Comparison of ENCODE assay signal across 9 mouse cellular contexts in the genomic region with DNA sequence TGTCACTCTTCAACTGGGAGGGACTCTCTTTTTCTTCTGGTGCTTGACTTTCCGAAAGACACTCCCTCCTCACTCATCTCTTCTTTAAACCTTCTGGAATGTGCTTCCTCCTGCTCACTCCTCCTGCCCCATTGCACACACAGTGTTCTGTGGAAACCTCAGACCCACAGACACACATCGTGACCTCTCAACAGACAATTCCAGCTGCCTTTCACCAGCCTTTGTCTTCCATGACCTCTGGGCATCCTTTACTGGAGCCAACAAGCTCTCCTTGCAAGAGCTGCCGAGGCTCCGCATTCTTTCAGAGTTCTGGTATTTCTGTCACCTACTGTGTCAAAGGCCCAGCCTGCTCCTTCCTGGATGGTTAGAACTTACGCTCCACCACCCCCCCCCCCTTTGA.
A peak's percentile ranks its signal among the peaks of the same experiment; 100 is the strongest.
DNase-seq lines count a peak whose midpoint lies in the region; ATAC-seq lines count a peak whose summit lies in the region.
"Had no signal": no experiment of that assay in that cellular context is flagged by ENCODE, and none has a peak within 500 bp of the region (broad histone marks: within the 10 kb centered on the region; RNA-seq: fewer than 3 reads in every experiment).

No protein-coding gene starts in this region.

- H3K4me1 ChIP-seq in heart, embryonic 13.5 days, result peaks cover 97% of the 10 kb centered on the region
- H3K4me1 ChIP-seq in brown adipose tissue, adult 24 weeks (ENCODE audit: control insufficient read depth, insufficient read depth, insufficient read length, low read length), result peaks cover 66% of the 10 kb centered on the region
- H3K4me1 ChIP-seq in limb, embryonic 12.5 days (replicated peaks), result peaks cover 45% of the 10 kb centered on the region

- no peak overlapping the region for H3K4me3 ChIP-seq in heart, embryonic 13.5 days
- no peak overlapping the region for H3K4me3 ChIP-seq in brown adipose tissue, adult 24 weeks (ENCODE audit: insufficient read depth, low read depth, low read length)
- H3K4me3 ChIP-seq in limb, embryonic 12.5 days (replicated peaks), result no peak overlapping the region

- H3K9ac ChIP-seq in heart, embryonic 13.5 days, result no peak overlapping the region
- H3K9ac ChIP-seq in limb, embryonic 12.5 days (replicated peaks), result no peak overlapping the region

- H3K9me3 ChIP-seq in heart, embryonic 13.5 days, result no peaks in the 10 kb centered on the region
- H3K9me3 ChIP-seq in limb, embryonic 12.5 days, result no peaks in the 10 kb centered on the region

- peak overlapping the region; percentile 64 for H3K27ac ChIP-seq in heart, embryonic 13.5 days (replicated peaks)
- H3K27ac ChIP-seq in brown adipose tissue, adult 24 weeks (replicated peaks; ENCODE audit: low read depth, low read length), result peak overlapping the region; percentile 85
- H3K27ac ChIP-seq in limb, embryonic 12.5 days, result peak overlapping the region; percentile 17; the same call in 1 of the 2 replicates

- H3K4me2 ChIP-seq in heart, embryonic 13.5 days, result peak overlapping the region; percentile 20
- no peak overlapping the region for H3K4me2 ChIP-seq in limb, embryonic 12.5 days

- no peaks in the 10 kb centered on the region for H3K27me3 ChIP-seq in heart, embryonic 13.5 days (replicated peaks)
- H3K27me3 ChIP-seq in limb, embryonic 12.5 days, result no peaks in the 10 kb centered on the region

- no peaks in the 10 kb centered on the region for H3K36me3 ChIP-seq in heart, embryonic 13.5 days
- no peaks in the 10 kb centered on the region; the same call in 1 of the 2 replicates for H3K36me3 ChIP-seq in limb, embryonic 12.5 days

- 14% methylated on average over 5 of the region's 5 CpGs for WGBS in heart, embryonic 13.5 days
- 35% methylated on average over 5 of the region's 5 CpGs for WGBS in limb, embryonic 12.5 days

- no peak; the same call in 1 of the 2 replicates for ATAC-seq in heart, embryonic 13.5 days (ENCODE audit: extremely low read depth, insufficient number of reproducible peaks, low FRiP score, low TSS enrichment)
- no peak for ATAC-seq in limb, embryonic 12.5 days (ENCODE audit: insufficient number of reproducible peaks, insufficient read depth, low FRiP score, low TSS enrichment, low read depth)
- no peak for ATAC-seq in frontal cortex, adult (ENCODE audit: low TSS enrichment)

- no peak for DNase-seq in heart, adult 8-10 months (ENCODE audit: low spot score)
- peak; percentile 78 for DNase-seq in 3T3-L1 (ENCODE audit: low read depth, low spot score)
- no peak for DNase-seq in cerebellum, adult 18-20 months
- DNase-seq in gastrocnemius, adult 18-20 months (ENCODE audit: low spot score), result no peak
- DNase-seq: gastrocnemius, postnatal 10 days had no signal

Comparison
In these comparisons a context has a peak if more than half of its experiments do, and no peak if none do; other contexts are left out.
1. H3K27ac ChIP-seq: peak in every context shown above with its lines; median percentile 85 in brown adipose tissue, adult 24 weeks; 64 in heart, embryonic 13.5 days; 17 in limb, embryonic 12.5 days.